Mouse (Mus musculus) G1E (cell line): ENCODE measurements around the gene Phldb1. TPM values are rescaled to one million over a fixed set of nuclear protein-coding genes. Genes with fewer than 3 reads are reported as not detected.
"Not testable (repeated sequence)": the region's sequence is repeated elsewhere in the genome, so short reads cannot be mapped to it uniquely, and the experiment has no call there.

Experiments used
- ATAC-seq: 2 replicates; pipeline ENCODE4 v1.8.0; 2016; ENCODE audit warnings: mild to moderate bottlenecking; ENCODE audit not compliant: insufficient number of reproducible peaks, poor library complexity, low FRiP score, severe bottlenecking; ENCODE audit errors: extremely low read depth
- DNase-seq: peaks from one replicate; pipeline ENCODE4 v3.0.0; 2012; ENCODE audit warnings: low spot score
- H3K27me3 ChIP-seq: 2 replicates; pipeline ENCODE4 v1.6.1; 2012; ENCODE audit warnings: mild to moderate bottlenecking, low read length, inconsistent platforms; ENCODE audit not compliant: insufficient read depth
- H3K36me3 ChIP-seq: replicated peaks from 2 replicates; pipeline ENCODE3; 2012; ENCODE audit warnings: mild to moderate bottlenecking, inconsistent platforms
- H3K4me1 ChIP-seq: 2 replicates; pipeline ENCODE4 v1.6.1; 2012; ENCODE audit warnings: low read depth, low read length, inconsistent platforms, mixed read lengths; ENCODE audit not compliant: insufficient read depth
- H3K4me3 ChIP-seq: 2 replicates; pipeline ENCODE4 v1.5.1; 2012; ENCODE audit warnings: low read depth, mild to moderate bottlenecking, inconsistent platforms, low read length, moderate library complexity, mixed read lengths
- H3K9me3 ChIP-seq: replicated peaks from 2 replicates; pipeline ENCODE4 v1.6.1; 2012; ENCODE audit warnings: inconsistent platforms
- CTCF ChIP-seq: IDR thresholded peaks from 2 replicates; pipeline ENCODE4 v1.5.1; 2012; ENCODE audit warnings: low read depth, low read length, inconsistent platforms, mixed read lengths
- GATA1 ChIP-seq: IDR thresholded peaks from 2 replicates; pipeline ENCODE4 v1.6.1; 2012; ENCODE audit warnings: borderline replicate concordance, low read length, inconsistent platforms, mixed read lengths
- GATA2 ChIP-seq: IDR thresholded peaks from 2 replicates; pipeline ENCODE4 v1.6.1; 2012; ENCODE audit warnings: low read depth, low read length, inconsistent platforms, borderline replicate concordance
- POLR2AphosphoS5 ChIP-seq: IDR thresholded peaks from 2 replicates; pipeline ENCODE4 v1.6.1; 2012; ENCODE audit warnings: low read depth, low read length, inconsistent platforms; ENCODE audit not compliant: insufficient replicate concordance
- TAL1 ChIP-seq: conservative IDR thresholded peaks from 2 replicates; pipeline ENCODE4 v1.6.1; 2012; ENCODE audit warnings: low read depth, low read length, inconsistent platforms, mixed read lengths
- polyA plus RNA-seq: library from polyadenylated mRNA; stranded (reverse); fragments of >175 nt; gene quantifications from 2 replicates; pipeline ENCODE4 v1.2.3, GENCODE M21; 2012
- total RNA-seq, 2 experiments: library from RNA; stranded (forward) in 1 of 2; stranded (reverse) in 1 of 2; fragments of 200-1000 nt in 1 of 2; fragments of >200 nt in 1 of 2; fragmentation: Nextera tagmentation in 1 of 2; gene quantifications; 2 replicates each; pipeline ENCODE4 v1.2.3; 2014 to 2017

Gene Phldb1
- 2.6 and 4.0 TPM in 2 replicates for total RNA-seq (2014; fragmentation: Nextera tagmentation)
- 6.4 and 7.4 TPM in 2 replicates for total RNA-seq (2017)
- polyA plus RNA-seq = 8.1 and 8.8 TPM in 2 replicates

GRCm38 (mm10) chr9:44734524-44735494 is at the start of gene Phldb1:
TSS of gene Phldb1 (minus strand) at chr9:44735198.
- Histone ChIP-seq H3K27me3 (peaks cover 49% of the 10 kb centered on the region), H3K36me3 (no peaks in the 10 kb centered on the region), H3K4me3 (peak within 1 kb of the TSS; percentile 62; the same call in 1 of the 2 replicates), H3K4me1 (peaks cover 50% of the 10 kb centered on the region), H3K9me3 (peaks cover 3% of the 10 kb centered on the region; the same call in 1 of the 2 replicates)
- no peak for ATAC-seq
- no peak for DNase-seq
- no peak for TF ChIP-seq GATA1
- no peak for TF ChIP-seq CTCF
- TF ChIP-seq GATA2 = no peak
- no peak for TF ChIP-seq TAL1
- TF ChIP-seq POLR2AphosphoS5 = no peak

GRCm38 (mm10) chr9:44772750-44773651 is 38.0 kb upstream of the Phldb1 start:
- H3K4me3 ChIP-seq = peak overlapping the region; percentile 79

GRCm38 (mm10) chr9:44772392-44772749 is 37.4 kb upstream of the Phldb1 start:
- Histone ChIP-seq H3K4me1 (peaks cover 21% of the 10 kb centered on the region), H3K4me3 (peak overlapping the region; percentile 79; the same call in 1 of the 2 replicates), H3K27me3 (no peaks in the 10 kb centered on the region), H3K9me3 (no peaks in the 10 kb centered on the region), H3K36me3 (peaks cover 9% of the 10 kb centered on the region)
- DNase-seq (no peak), ATAC-seq (no peak)
- no peak for TF ChIP-seq GATA2
- TF ChIP-seq GATA1 = no peak
- no peak for TF ChIP-seq TAL1
- TF ChIP-seq CTCF = no peak
- no peak for TF ChIP-seq POLR2AphosphoS5

More at GRCm38 (mm10) chr9:44772750-44773651, 38.0 kb upstream of the Phldb1 start:
- no peaks in the 10 kb centered on the region for H3K27me3 ChIP-seq
- peaks cover 21% of the 10 kb centered on the region for H3K4me1 ChIP-seq
- DNase-seq = peak; percentile 86
- H3K9me3 ChIP-seq = no peaks in the 10 kb centered on the region
- peak; percentile 99 for ATAC-seq
- peaks cover 9% of the 10 kb centered on the region for H3K36me3 ChIP-seq
- TF ChIP-seq CTCF (peak; percentile 81), GATA1 (no peak)

- no peak overlapping the region for H3K4me3 ChIP-seq
- DNase-seq = no peak
- peaks cover 6% of the 10 kb centered on the region for H3K36me3 ChIP-seq
- ATAC-seq = no peak
- H3K9me3 ChIP-seq = no peaks in the 10 kb centered on the region
- no peaks in the 10 kb centered on the region for H3K27me3 ChIP-seq
- H3K4me1 ChIP-seq = peaks cover 21% of the 10 kb centered on the region
- TF ChIP-seq GATA1 = no peak
- TF ChIP-seq POLR2AphosphoS5 = no peak
- TF ChIP-seq CTCF = no peak
- TF ChIP-seq GATA2 = no peak
- no peak for TF ChIP-seq TAL1
These were observed 36.4 kb upstream of the Phldb1 start for GRCm38 (mm10) chr9:44771376-44771775.

- not testable (repeated sequence) for ATAC-seq, DNase-seq
These were observed 33.0 kb upstream of the Phldb1 start for GRCm38 (mm10) chr9:44768029-44768394.

GRCm38 (mm10) chr9:44767101-44768028 is 32.4 kb upstream of the Phldb1 start, which contains the start of the genes Arcn1 and Ift46:
TSS of gene Arcn1 (minus strand) at chr9:44767845.
TSS of gene Ift46 (plus strand) at chr9:44767908.
- peak; percentile 81 for ATAC-seq
- Histone ChIP-seq H3K9me3 (no peaks in the 10 kb centered on the region), H3K4me1 (peaks cover 22% of the 10 kb centered on the region), H3K36me3 (peaks cover 13% of the 10 kb centered on the region), H3K27me3 (no peaks in the 10 kb centered on the region), H3K4me3 (peak within 1 kb of the TSS; percentile 93)
- TF ChIP-seq GATA1 (no peak), TAL1 (no peak), GATA2 (no peak), CTCF (no peak), POLR2AphosphoS5 (no peak)
- peak; percentile 75 for DNase-seq

More at GRCm38 (mm10) chr9:44768029-44768394, 33.0 kb upstream of the Phldb1 start:
- H3K4me3 ChIP-seq = peak overlapping the region; percentile 93
- peaks cover 13% of the 10 kb centered on the region for H3K36me3 ChIP-seq
- peaks cover 23% of the 10 kb centered on the region for H3K4me1 ChIP-seq
- H3K9me3 ChIP-seq, H3K27me3 ChIP-seq: not testable (repeated sequence)
